Mouse (Mus musculus): ENCODE data around the gene Ndufaf2.
A peak's percentile ranks its signal among the peaks of the same experiment; 100 is the strongest.

The Ndufaf2 gene

DNA sequence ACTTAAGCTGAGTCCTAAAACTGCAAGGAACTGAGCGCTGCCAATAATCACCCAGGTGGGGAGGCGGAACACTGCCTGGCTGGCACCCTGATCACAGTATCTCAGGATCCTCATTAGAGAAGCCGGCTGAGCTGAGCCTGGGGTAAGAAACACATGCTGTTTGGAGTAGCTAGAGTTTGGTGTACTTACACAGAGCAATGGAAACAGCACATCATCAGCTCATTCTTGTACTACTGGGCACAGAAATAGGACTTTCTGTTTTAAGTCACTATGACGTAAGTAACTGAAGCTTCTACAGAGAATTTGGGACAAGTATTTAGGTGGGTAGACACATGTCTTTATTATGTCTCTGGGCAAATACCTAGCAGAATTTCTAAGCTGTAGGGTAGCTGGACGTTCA is 72.4 kb downstream of the Ndufaf2 start:
- DNase-seq (ENCODE audit: low spot score): no peak

DNA sequence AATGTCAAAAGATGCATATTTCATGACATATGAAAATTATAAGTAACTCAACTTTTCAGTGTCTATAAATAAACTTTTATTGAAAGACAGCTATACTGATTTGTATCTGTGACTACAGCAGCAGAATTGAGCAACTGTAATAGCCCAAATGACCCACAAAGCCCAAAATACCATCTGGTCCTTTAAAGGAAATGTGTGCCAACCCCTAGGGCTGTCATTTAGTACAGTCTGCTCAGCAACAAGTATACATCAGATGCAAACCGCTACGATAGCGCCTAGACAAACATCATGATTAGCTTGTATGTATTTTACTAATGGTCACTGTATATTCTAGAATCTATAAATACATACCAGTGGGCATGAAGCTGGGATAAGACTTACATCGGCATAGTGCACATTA is 74.3 kb downstream of the Ndufaf2 start:
- DNase-seq (ENCODE audit: low spot score): no peak

DNA sequence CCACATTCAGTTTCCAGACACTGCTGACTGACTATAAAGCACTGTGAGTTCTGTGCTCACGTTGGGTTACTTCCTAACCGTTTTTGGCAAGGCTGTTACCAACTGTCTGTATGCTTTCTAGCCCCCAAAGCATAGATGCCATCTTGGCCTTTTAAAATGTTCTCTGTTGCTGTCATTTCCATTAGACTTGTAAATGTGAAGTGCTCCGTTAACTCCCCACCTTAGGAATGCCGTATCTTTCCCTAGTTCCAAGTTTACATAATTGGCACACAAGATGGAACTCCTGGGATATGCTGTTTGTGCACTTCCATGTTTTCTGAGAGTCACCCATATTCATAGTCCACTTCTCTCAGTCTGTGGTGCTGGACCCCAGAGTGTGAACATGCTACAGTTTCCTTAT is 80.5 kb downstream of the Ndufaf2 start:
- no peak for DNase-seq (ENCODE audit: low spot score)

DNA sequence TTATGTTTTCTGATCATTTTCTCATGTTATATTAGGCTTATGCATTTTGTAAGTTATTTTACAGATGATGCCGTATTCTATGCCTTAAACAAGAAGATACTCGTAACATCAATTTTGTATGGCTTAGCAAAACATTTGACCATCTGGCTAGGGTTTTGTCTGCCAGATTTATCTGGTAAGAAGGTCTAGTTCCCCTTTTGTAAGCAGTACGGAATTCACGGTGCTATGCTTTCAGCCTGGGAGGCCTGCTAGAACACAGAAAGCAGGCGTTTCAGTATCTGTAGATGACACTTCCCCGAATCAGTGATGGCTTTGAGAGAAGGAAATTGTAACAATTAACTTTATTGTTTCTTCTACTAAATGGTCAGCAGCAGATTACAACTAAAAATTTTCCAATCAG is 80.9 kb downstream of the Ndufaf2 start:
- no peak for DNase-seq (ENCODE audit: low spot score)

DNA sequence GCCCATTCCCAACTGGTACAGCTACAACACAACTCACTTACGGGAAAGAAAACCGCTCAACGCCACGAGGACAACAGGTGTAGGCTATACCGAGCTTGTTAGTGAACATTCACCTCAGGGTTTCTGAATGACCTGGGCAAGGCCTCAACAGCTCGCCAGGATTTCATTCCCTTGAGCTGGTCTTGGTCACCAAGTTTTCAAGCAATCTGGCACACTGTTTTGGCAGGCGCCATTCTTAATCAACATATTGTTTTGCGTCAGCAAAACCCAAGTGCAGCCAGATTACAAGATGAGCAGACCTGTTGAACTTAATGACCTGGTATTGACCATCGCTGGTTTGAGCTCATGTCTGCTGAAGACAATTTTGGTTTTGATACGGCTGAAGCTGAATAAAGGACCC is 88.3 kb downstream of the Ndufaf2 start:
- no peak for DNase-seq (ENCODE audit: low spot score)

DNA sequence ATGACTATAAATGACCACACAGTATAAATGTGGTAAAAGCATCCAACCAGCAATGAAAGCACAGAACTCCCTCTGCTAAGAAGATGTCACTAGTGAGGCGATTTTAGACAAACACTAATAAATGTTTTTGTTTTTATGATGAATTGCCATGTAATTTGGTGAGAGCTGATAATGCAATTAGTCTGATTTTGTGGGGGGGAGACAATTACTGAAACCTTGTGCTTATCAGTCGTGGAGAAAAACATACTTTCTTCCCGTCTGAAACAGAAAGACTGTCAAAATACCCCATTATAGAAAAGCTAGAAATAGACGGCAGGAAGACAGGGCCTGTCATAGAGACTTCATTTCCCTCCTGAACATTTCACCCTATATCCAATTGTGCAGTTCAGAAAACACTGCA is 89.3 kb downstream of the Ndufaf2 start:
- DNase-seq (ENCODE audit: low spot score): no peak

DNA sequence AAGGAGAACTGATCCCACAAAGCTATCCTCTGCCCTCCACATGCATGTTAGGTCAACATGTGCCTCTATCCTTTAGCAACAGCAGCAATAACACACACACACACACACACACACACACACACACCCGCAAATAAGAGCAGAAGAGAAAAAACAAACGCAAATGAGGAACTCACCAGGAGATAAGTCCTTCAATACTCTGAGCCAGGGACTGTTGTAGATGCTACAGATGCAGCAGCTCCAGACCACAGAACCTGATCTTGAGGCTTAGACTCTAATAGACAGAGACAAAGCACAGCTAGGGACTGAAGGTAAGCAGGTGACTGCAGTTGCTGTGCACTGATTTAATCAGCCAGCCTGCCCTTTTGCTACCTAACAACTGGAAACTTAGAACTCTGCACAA is 92.4 kb downstream of the Ndufaf2 start:
- DNase-seq (ENCODE audit: low spot score): no peak

DNA sequence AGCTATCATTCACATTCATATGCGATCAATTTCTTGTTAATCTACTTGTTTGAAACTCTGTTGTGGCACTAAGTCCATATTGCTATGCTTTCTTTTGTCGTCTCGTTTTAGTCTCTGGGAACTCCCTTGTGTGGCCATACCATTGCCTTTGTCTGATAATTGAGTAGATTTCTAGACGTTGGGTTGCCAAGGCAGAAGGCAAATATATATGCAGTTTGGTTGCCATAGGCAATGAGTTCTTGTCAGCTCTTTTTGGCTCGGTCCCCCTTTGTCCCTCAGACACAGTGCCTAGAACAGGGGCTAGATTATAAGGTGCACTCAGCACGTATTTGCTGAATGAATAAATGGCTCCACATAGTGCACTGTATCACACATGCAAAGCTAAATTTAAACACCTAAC is 94.1 kb downstream of the Ndufaf2 start:
- DNase-seq (ENCODE audit: low spot score): no peak

DNA sequence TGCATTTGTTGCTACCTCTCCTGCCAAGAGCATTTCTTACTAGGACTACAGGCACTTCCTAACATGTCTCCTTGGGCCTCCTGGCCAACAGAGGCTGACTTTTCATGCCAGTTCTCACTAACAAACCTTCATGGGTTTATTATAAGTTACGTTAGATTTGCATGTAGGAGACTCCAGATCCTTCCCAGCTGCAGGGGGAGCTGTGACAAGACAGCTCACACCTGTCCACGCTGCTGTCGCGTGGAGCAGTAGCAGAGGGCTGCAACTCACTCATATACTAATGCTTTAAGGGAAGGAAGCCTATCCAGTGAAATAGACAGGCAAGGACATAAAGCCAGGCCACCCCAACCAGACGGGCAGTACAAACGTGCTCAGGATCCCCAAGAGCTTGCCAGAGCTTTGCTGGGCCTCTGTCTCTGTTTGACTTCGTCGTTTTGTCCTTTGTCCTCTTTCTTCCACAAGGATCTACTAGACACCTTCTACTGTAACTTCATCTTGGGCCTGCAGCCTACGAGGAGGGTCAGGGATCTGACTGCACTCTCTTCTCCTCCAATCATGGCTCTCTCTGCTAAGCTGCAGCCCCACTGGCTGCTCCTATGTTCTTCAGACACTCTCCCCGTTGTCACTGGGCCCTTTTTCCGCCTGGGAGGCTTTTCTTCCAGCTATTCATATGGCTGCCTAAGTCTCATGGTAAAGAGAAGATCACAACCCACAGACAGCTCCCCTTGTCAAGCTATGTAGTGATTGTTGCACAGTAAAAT is 94.9 kb downstream of the Ndufaf2 start:
- no peak for DNase-seq (ENCODE audit: low spot score)

DNA sequence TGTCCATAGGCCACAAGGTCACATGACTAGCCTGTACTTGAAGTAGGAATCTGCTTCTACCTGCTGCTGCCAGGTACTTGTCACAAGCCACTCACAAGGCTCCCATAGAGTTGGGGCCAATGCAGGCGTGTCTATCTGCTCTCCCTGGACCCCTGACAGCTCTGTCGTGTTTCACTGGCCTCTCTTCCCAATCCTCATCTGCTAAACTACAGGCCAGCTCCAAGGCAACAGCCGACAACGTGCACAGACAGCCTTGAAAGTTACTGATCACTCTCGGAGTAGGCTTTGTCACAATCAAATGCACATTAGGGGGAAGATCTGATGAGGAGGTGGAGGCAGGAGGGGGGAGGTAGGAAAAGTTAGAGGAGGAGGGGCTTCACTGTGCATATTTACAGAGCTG is 95.5 kb downstream of the Ndufaf2 start:
- no peak for DNase-seq (ENCODE audit: low spot score)

DNA sequence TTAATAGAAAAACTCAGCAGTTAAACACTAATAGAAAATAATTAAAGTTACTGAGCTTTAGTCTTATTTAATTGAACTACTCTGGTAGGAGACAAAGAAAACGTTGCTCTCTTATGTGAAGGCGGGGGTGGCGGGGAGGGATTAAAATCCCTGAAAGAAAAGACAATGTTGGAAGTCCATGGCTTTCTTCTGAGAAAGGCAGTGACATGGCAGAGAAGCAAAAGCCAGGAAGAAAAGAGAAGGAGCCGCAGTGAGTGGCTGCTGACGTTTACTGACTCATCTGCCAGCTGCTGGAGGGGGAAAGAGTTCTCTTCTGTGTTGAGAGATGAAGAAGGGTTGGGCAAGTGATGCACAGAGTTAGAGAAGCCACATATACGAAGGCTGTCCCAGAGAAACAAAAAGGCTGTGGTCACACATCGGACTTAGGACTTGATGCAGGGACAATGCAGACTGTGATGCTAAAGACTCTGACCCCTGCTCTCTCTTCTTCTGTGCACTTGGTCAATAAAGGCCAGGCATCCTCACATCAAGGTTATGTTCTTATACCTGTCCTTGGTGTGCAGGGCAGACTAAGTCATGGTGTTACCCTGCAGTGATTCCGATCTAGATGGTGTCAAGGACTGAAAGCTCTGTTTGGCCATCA is 97.4 kb downstream of the Ndufaf2 start:
- no peak for DNase-seq (ENCODE audit: low spot score)

DNA sequence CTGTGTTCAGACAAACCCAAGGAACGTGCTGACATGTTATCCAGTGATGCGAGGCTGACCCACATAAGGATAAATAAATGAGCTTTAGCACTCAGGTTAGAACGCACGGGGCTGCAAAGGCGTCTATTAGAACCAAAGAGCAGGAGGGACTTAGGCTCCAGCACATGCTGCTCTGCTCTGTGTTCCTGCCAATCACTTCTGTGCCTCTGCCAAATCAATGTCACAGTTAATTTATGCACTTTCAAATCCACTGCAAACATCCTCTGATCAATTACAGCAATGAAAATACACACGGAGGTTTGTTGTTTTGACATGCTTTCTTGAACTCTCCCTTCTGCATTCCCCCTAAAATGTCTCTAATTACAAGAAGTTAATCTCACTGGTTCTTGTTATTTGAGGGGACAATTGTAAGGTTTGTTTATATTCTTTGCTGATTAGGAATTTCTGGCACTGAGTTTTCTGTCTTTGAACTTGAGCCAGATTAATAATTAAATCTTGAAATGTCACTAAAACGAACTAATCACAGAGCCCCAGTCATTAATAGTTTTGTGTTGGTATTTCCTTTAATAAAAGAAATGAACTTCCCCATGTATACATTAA is 98.0 kb downstream of the Ndufaf2 start:
- no peak for DNase-seq (ENCODE audit: low spot score)

DNA sequence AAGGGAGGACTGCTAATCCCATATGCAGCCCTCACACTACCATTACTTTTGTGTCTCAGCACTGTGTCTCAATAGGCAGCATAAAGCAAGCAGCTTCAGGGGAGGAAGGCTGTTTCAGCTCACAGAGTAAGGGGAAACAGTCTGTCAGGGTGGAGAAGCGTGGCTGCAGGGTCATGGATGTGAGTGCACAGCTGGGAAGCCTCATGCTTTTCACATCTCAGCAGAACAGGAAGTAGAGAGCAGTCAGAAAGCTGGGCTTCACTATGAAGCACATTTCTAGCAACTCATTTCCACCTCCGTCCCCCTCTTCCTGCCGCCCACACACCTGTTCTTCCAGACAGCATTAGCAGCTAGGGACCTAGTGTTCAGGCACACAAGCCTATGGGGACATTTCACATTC is 101.5 kb downstream of the Ndufaf2 start:
- no peak for DNase-seq (ENCODE audit: low spot score)

DNA sequence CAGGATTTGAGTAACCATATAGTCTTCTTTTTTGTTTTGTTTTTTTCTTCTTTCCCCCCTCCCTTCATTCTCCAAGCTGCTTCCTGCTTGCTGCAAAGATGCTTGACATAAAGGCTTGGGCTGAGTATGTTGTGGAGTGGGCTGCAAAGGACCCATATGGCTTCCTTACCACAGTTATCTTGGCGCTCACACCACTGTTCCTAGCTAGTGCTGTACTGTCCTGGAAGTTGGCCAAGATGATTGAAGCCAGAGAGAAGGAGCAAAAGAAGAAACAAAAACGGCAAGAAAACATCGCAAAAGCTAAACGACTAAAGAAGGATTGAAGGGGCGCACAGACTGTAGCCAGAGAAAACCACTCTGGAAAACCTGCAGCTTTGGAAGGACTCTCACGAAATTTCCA is 111.1 kb downstream of the Ndufaf2 start:
- DNase-seq (ENCODE audit: low spot score): no peak

DNA sequence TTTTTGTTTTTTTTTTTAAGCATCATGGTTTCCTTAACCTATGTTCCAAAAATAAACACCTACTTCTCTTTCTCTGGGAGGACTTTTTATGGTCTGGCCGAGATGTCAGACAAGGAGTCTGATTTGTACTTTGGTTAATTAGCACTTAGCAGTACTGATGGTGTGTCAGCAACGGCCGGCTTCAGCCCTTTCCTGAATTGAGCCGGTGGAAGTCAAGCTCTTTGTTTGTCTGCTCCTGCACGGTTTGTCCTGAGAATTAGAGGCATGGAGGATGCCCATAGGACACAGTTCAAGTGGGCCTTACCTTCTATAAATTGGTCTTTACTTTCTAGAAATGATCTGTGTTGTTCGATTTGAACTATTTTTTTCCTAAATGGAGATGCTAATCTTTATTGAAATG is 111.5 kb downstream of the Ndufaf2 start:
- DNase-seq (ENCODE audit: low spot score): no peak

DNA sequence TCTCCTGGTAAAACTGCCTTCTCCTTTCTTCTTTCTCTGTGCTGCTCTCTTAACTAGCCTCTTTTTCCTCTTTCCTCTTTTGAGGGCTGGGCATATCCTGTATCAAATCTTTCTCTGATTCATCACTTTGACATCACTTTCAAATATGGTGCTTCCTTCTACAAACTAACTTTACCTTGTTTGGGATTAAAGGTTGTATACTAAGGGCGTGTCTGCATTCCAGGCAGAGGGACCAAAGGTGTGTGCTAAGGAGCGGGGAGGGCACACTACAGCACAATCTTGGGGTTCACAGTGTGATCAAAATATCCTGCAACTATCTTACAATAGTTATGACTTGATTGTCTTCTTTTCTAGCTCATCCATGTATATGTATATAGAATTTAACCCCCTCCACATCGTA is 112.4 kb downstream of the Ndufaf2 start:
- no peak for DNase-seq (ENCODE audit: low spot score)

DNA sequence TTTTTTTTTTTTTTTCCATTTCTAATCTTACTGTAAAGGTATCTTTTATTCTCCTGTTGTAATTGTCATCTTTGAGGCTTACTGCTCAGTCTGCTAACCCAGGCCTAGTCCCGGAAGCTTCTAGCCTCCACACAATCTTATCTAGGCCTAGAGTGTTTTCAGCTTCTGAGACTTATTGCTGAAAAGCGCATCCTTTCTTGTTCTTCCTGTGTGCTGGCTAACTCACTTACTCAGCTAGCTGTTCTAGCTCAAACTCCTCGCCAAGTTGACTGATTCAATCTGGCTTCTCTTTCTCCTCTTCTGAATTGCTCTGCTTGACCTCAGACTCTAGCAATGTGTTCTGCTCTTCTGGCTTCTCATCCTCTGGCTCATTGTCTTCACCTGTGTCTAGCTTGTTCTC is 112.8 kb downstream of the Ndufaf2 start:
- DNase-seq (ENCODE audit: low spot score): no peak

DNA sequence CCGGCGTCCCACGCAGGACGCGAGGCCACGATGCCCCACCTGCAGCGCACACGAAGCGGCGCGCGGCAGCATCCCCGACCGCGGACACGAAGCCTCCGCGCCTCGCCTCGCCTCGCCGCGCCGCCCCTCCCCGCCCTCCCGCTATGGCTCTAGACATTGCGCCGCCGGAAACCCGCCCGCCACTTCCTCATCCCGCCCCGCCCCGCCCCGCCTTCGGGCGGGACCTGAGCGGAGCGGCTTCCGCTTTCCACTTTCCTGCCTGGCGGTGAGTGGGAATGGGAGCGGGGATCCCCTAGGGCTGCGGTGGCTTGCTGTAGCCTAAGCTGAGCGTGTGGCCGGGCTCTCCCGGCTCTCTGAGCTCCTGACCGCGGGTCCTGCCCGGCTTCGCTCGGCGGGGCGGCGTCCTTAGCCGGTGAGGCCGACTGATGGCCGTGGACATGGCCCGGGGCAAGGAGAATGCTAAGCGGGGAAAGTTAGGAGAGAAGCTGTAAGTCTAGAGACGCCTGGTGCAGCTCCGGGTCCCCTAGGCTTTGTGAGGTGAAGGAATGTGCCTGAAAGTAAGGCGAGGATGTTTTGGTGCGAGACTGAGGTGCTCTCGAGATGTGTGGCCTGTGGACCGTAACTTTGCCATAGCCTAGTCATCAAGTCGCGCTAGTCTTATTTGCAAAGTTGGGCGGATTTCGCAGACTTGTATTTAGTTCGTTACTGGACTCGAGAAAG is 114.0 kb downstream of the Ndufaf2 start, which contains the start of gene Smim15:
Gene Smim15, plus strand, starts transcription at position 225 of the 720 bp plus-strand sequence.
- peak; percentile 89 for DNase-seq (ENCODE audit: low spot score)

DNA sequence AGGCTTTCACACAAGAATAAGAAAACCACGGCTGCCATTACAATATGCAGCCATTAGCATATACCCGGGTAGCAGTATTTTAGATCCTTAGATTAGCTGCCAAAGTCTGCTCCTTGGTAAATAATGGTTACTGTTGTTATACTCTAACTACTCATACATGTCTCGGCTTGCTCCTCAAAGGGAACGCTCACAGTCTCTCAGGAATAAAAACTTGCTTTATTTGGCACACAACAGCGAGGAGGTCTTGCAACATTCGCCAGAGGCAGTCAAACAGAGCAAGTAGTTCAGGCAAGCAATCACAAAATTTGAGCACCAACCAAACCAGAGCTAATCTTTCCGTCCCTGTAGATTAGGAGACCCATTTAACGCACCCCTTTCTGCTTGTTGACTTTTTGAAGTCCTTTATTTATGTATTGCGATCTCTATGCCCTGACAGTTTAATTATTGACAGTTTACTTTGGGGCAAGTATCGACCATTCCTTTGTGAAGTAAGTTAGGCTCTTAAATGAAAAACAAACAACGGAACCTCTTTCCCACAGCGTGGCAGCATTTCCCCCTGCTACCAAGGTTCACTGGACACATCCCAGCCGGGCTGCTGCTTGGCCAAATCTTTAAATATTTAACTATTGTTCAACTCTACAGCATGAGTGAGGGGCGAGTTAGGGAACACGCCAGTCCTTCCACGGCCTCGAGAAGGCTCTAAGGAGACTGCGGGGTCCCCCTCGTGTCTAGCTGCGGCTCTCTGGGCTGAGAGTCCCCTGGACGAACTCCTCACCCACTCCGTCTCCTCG is 114.8 kb downstream of the Ndufaf2 start:
- peak; percentile 68 for DNase-seq (ENCODE audit: low spot score)

DNA sequence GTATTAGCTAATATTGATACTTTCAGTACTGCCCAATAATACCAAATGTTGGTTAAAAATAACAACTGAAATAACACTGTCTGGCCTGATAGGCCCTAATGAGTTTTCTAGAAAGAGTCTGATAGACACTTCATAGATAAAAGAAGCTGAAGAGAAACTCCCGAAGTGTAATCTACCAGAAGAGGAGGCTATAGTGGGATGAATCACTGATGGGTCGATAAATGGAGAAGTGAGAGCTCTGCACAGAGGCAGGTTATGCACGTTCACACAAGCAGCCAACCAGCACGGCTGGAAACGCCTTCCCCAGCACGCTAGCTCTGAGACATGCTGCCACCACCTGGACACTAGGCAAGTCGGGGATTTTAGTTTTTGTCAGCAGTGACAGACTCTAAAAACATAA is 117.1 kb downstream of the Ndufaf2 start:
- peak; percentile 48 for DNase-seq (ENCODE audit: low spot score)

DNA sequence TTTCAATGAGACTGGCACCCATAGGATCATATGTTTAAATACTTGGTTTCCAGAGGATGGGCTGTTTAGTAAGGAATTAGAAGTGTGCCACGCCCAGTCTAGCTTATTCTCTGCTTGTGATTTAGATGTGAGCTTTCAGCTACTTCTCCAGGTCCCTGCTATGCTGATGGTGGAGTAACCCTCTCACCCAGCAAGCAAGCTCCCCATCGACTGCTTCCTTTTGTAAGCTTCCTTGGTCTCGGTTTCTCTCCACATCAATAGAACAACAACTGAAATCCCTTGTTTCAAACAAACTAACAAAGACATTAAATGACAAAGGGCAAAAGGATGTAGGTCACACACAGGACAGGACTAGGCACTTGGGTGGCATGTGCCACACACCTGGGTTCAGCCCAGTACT is 118.0 kb downstream of the Ndufaf2 start:
- DNase-seq (ENCODE audit: low spot score): no peak

DNA sequence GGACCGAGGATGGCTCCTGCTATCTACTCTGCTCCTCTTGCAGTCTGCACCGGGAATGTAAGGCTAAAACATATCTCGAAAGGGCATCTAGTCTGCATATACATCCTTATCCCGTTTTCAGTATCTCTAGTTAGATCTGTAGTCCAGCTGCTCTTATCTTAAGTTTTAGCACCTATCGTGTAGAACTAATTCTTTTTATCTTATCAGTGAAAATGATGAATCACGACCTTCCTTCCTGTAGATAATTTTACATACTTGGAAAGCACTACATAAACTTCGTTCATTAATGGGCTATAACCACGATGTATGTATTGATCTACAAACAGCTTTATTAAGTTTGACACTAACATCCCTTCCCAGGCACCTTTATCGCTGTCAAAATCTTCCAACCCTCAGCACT is 118.5 kb downstream of the Ndufaf2 start:
- DNase-seq (ENCODE audit: low spot score): no peak

Measured in yolk sac, embryonic 10.5 days (tissue).